Mouse (Mus musculus): ENCODE data around the gene 1600014C23Rik. TPM values are rescaled to one million over a fixed set of nuclear protein-coding genes. Genes with fewer than 3 reads are reported as not detected.

1600014C23Rik gene
- total RNA-seq, 2 experiments from 2014 or later, result not detected

DNA sequence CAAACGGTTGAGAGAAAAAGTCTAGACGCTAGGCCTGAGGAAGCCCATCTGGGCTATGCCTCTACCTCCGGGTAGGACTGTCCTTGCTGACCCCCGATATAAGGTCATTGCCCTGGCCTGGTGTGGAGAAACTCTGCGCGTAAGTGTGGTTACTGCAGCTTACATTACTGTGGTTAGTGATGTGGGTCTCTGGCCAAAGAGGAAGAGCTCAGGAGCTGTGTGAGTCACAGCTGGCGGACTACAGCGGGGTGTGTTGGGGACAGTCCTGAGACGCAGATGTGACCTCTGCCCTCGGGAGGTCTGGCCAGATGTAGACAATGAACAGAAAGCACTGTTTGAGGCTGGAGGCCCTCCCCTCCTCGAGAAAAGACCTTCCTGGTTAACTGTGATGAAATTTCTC is 19.0 kb upstream of the 1600014C23Rik start:
- DNase-seq (ENCODE audit: low spot score in 2 of 2), result no peak

DNA sequence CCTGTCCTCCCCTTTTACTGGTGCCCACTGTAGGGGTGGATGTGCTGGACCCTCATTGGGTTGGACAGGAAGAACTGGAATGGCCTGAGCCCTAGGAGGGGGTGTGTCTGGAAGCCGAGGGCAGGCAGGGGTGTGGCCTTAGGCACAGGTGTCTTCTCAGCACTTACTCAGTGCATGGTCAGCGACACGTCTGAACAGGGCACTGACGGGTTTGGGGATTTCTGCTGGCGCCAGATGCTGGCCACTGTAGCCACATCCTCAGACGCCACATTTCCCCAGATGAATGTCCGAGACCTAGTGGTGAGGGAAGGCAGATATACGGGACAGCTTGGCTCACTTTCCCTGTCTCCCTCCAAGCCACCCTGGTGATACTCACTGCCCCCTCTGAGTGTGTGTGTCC is 18.4 kb upstream of the 1600014C23Rik start:
- no peak for DNase-seq (ENCODE audit: low spot score in 2 of 2)

DNA sequence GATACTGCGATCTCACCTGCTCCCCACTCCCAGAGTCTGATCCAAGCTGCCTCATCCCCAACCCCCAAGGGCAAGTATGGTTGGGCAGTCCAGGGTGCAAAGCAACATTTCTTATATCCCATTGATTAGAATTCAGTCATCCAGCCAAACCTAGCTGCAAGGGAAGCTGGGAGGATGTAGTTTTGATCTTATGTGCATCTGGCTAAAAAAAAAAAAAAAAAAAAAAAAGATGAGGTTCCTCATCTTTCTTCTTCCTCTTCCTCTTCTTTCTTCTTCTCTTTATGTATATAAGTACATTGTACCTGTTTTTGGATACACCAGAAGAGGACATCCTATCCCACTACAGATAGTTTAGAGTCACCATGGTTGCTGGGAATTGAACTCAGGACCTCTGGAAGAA is 17.7 kb upstream of the 1600014C23Rik start:
- DNase-seq (ENCODE audit: low spot score in 2 of 2), result no peak

DNA sequence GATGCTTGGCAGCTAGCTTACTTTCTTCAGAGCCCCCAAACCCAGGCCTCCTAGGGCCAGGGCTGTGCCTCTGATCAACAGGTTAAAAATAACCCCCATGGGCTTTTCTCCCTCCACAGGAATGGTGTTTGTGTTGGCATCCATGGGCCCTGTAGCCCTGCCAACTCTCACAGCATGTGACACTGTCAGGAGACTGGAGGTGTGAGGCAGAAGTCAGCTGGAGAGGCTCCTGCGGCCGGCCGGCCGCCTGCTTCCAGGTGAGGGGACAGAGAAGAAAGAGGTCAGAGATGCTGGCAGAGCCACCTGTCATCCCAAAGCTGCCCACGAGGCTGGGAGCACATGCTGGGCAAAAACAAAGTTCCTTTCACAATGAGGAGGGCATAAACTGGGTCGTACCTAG is 15.5 kb upstream of the 1600014C23Rik start:
- DNase-seq (ENCODE audit: low spot score in 2 of 2), result no peak

DNA sequence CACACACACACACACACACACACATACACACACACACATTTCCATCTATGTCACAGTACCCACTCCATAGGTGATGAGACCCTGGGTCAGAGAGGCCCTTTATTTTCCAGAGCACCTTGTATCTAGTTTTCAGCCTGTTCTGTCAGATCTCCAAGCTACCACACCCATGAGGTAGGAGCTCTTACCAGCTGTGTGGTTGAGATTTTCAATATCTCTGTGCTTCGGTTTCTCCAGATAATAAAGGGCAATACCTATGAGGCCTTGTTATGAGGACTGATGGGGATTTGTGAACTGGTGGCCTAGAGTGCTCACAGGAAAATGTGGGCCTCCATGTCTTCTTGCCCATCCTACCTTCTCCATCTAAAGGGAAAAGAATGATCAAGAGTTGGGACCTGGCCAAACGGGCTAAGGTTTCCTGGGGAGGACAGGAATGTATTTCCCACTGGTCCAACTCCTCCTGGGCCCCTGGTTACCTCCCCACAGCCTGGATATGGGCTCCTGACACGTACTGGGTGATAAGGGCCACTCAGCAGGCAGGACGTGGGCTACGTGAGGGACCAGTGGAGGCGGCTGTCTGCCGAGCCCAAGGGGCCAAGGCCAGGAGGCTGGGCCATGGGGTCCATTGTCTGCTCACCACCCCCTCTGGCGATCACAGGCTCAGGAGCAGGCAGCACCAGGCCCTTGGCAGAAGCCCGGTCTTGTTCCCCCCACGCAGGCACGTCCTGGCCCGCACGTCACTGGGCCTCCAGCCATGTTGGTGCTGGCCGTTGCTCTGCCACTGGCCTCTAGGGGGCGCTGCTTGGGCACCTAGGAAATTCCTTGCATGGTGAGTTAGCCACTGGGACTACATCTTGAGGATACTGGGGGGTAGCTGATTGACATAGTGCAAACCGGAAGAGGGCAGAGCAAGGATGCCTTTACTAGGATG is 14.5 kb upstream of the 1600014C23Rik start:
- DNase-seq (ENCODE audit: low spot score in 2 of 2), result peak in 1 of 2 experiments; percentile 58

DNA sequence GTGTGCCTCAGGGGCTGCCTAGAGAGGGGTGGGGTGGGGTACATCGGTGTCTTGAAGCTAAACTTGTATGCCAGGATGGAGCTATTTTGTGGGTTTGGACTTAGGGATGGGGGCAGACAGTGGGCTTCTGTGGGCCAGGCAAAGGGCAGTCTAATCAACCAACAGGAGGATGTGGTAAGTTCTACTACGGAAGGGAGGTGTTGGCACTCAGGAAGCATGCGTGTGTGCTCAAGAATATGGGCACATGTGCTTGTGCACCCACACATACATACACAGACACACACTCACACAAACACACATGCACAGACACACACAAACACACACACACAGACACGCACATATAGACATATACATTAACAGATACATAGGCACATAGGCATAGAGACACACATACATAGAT is 13.6 kb upstream of the 1600014C23Rik start:
- DNase-seq (ENCODE audit: low spot score in 2 of 2), result no peak

DNA sequence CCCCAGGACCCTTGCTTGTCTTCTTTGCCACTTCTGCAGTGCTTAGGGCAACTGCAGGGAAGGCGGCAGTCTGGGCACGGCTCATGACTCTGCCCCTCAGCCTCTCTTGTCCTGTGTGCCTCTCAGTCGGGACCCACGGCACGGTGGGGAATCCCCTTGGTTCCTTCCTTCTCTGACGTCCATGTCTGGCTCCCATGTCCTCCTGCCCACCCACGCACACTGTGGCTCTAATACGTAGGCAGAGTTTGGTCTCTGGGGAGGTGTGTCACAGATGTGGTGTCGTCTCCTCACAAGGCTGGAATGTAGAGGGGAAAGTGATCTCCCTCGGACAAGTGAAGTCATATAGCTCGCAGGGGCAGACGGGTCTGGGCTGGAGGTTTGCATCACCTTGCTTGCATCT is 13.1 kb upstream of the 1600014C23Rik start:
- DNase-seq (ENCODE audit: low spot score in 2 of 2), result no peak

DNA sequence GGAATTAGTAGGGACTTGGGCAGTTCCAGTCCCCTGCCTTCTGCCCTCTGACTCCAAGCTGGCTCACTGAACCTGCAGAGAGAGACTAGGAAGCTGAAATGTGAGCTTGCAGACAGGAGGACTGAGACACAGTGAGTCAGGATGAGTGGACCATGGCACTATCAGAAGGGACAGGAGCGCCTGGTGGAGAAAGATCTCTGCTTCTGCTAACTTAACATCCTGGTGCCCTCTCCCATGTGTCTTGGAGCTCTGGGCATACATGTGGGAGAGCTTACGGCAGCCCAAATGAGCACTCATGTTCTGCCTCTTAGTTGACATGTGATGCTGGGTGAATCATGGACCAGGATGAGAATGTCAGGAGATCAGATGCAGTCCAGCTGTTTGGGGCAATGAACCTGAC is 12.0 kb upstream of the 1600014C23Rik start:
- DNase-seq (ENCODE audit: low spot score in 2 of 2), result no peak

DNA sequence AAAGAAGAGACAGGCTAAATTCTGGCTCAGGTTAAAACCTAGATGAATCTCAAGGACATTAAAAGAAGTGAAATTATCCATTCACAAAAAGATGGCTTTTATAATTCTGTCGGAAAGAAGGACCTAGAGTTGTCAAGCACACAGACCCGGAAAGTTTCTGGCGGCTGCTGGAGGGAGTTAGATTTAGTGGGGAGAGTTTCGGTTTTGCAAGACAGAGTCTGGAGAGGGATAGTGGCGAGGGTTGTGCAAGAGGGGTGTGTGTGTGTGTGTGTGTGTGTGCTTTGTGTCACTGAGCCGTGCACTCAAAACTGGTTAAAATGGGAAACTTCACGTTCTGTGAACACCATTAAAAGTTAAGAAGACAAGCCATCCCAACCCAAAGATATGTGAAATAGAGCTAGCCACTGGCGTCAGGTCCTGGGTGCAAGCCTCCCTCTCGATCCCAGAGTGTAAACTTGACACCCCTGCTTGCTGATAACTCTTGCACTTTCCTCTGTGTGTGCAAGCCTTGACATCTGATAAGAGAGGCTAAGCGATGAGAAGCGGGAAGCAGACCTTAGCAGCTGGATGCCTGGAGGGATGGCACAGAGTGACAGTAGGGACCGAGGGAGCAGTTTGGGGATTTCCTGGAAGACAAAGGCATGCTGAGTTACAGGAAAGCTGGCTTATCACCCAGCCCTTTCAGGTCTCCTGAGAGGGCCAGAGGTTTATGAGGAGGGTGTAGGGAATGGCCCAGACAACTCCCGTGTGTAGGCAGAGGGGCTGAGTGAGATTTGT is 8.9 kb upstream of the 1600014C23Rik start:
- no peak for DNase-seq (ENCODE audit: low spot score in 2 of 2)

DNA sequence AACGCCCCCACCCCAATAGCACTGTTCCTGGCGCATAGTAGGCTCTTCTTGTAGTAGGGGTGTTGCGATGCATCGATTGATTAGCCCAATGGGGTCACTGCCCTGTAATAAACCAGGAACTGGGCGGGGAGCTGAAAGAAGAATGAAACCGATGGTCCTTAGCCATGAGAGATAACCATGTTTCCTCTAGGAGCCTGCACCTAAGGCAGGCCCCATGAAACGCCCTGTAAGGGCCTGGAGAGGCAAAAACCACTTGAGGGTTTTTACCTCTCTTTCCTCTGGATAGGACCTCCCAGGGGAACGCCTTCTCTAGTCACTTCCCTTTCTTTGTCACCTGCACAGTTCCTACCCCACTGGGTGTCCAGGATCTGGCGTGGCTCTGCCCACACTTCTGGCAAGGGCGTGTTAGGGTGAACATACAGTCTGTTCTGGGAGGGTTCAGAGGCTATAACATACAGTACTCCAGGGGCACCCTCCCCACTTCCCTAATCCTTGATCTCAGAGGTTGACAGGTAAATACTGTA is 3.5 kb upstream of the 1600014C23Rik start:
- DNase-seq (ENCODE audit: low spot score in 2 of 2), result no peak

DNA sequence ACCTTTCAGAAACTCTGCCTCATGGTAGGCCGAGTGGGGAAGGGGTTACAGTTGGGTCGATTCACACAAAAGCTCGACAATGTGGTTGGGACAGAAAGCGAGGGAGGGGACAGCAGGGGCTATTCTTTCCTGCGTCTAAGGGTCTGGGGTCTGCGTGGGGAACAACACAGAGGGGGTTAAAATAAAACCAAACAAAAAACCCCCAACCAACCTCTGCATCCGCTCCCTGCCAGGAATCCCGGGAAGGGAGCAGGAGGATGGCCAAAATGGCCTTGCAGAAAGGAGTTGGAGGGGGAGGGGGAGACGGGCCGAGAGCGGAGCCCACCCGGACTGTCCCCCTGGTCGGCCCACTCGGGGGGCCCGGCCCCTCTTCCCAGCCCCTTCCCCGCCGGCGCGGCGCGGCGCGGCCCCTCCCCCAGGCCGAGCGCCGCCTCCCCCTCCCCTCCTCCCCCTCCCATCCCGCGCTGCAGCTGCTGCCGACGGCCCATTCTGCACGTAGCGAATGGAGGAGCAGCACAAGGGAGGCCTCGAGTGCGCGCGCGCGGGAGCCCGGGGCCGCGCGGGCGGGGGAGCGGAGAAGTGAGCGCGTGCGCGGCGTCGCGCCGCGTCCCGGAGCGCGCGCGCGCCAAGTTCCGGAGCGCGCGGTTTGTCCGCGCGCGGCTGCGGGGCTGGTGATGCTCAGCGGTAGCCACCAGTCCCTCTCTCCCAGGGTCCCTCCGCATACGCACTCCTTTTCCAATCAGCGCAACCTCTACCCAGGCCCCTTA is 2.9 kb upstream of the 1600014C23Rik start:
- peak; percentile 87 to 93 for DNase-seq (ENCODE audit: low spot score in 2 of 2)

DNA sequence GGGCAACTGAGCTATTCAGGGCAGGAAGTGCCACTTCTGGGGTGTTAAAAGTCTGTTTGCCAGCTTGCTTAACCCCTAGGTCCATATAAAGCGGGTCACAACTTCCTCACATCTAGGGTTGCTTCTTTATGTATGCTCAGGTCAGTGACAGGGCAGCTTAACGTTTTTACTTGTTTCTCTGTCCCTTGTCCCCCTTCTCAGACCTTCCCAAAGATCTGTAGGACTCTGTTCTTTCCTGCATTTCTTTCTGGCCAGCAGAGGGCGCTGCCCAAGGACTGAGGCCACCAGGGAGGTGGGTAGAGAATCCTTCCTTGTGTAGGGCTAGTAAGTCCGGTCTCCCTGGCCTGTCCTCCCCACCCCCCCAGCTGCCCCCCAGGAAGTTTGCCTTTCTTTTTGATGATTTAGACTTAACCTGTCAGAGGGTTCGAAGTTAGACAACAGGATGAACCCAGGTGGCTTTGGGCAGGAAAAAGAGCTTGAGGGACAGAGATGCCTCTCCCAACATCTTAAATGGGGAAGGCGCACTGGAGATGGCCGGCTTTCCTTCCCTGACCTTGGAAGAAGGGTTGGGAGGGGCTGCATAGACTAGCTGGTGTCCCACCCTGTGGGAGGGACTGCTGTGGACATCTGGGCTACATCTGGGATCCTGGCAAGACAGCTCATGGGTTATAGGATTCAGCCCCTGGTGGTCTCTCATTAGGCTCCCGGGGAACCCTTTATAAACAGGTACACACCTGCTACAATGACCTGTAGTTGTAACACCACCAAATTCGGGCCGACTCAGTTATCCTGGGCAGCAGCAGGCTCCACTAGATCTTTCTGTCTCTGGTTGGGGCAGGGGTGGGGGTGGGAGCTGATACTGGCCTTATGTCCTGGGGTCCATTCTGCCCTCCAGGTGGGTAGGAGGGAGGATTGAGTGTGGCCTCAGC is 2.0 kb upstream of the 1600014C23Rik start:
- peak; percentile 72 to 91 for DNase-seq (ENCODE audit: low spot score in 2 of 2)

DNA sequence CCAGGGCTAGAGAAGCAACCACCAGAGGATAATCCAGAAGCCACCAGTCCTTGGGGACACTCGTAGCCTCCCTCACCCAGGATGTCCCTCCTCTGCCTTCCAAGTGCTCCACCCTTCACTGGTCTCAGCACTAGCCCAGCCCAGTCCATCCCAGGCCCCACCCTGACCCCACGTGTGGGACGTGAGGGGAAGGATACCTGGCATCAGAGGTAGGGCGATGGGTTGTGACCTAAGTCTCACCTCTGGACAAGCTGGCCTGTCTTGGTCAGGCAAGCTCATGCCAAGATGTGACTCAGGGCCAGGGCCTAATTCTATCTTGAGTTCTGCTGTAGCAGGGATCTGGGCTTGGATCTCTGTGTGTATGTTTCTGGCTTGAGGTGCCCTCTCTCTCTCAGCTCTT is 1.2 kb upstream of the 1600014C23Rik start:
- no peak for DNase-seq (ENCODE audit: low spot score in 2 of 2)

DNA sequence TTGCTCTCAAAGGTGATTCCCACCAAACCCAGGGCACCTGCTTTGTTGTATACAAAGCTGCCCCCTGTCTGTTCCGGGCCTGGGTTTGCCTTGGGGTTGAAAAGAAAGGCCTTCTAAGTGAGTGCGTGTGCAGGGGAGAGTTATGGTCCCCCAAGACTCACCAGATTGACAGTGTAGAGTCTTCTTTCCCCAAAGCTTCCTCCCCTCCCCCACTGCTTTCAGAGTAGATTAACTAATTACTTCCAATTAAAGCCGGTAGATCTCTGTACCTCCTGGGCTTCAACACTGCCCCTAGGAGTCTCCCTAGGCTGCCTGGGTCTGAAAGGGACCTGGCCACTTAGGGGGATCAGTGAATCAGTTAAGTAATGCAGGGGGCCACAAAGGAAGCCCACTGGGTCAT is 689 bp upstream of the 1600014C23Rik start:
- no peak for DNase-seq (ENCODE audit: low spot score in 2 of 2)

DNA sequence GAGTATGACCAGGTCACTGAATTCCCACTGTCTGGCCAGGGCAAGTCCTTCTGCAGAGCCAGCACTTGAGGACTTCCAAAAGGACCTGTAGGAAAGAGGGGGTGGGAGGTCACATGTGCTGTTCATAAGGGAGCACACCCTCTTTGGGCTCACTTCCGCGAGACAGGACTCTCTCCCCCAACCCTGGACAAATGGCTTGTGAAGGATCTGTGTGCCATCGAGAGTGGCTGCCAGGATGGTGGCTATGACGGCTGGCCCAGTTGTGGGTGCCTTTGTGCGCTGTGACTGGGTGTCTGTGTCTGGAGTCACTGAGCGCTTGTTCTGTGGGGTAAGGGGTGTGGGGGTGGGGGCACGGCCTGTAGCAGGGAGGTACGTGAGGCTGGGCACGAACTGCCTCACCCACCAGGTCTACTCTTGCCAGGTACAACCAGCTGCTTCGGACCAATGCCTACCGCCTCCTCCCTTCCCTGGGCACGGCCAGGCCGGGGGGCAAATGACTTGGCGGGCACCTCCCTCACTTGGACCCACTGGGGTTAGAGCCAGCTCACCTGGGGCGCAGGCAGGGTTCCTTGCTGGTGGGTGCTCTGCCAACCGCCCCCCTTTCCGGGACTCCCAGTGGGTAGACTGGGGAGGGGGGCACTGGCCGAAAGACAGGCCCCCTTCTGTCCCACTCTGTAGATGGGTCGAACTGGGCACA is 458 bp downstream of the 1600014C23Rik start:
- DNase-seq (ENCODE audit: low spot score in 2 of 2), result peak in 1 of 2 experiments; percentile 30

DNA sequence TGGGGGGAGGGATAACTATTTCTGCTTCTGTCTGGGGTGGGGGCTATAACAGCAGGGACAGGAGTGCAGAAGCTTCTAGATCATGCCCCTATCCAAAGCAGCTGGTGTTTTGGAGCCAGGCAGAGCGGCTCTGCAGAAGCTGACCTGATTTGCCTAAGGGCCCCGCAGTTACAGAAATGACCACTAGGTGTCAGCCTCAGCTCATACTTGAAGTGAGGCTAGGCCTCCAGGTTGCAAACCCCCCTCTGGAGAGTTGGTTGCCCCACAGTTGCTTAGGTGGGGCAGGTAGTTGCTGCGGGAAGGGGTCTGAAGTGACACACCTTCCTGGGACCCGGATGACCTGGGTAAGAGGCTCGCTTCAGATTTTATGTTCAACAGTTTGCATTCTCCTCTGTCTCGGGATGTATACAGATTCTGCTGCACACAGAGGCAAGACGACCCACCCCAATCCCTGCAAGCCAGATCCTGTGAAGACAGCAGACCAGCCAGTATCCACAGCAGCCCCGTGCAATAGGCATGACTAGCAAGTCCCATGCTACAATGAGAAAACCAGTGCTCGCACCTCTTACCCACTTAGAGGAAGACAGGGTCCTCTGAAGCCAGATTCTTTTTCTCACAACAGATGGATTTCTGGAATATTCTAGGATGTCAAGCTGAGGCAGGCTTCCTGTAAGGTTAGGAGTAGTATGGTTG is 2.3 kb downstream of the 1600014C23Rik start:
- DNase-seq (ENCODE audit: low spot score in 2 of 2), result peak; percentile 82 to 96

DNA sequence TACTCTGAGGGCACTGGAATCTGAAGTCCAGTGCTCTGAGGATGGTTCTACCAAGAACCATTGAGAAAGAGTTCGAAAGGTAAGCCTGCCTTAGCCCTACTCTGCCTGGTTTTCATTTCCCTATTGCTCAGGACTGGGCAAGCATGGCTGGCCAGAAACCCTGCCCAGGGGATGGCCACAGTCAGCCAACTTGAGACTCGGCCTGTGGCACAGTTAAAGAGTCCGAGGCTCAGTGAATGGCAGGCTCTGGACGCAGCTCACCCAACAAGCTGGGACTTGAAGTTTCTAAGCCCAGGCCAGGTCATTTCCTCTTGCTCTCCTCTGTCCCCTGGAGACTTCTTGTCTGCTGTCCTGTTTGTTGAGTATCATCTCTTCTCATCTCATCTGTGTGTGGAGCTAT is 2.9 kb downstream of the 1600014C23Rik start:
- DNase-seq (ENCODE audit: low spot score in 2 of 2), result no peak

DNA sequence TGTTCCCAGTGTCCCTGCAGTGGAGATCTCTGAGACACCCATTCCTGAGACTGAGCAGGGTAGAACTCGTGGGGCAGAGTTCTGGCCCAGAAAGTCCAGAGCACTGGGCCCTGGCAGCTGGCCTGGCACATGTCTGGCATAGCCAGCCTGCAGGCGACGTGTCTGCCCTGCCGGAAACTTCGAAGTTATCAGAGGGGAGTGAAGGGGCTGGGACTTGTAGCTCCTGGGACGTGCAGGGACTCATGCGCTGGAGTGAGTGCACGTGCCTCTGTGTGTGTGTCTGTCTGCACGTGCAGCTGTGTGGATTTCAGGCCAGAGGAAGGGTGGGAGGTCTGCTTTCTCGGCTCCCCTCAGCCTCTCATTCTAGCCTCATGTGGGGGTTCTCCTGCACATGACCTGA is 4.3 kb downstream of the 1600014C23Rik start:
- no peak for DNase-seq (ENCODE audit: low spot score in 2 of 2)

Data from layer of hippocampus, adult 18-20 months (tissue).